Mouse (Mus musculus): ENCODE measurements at regions not wholly inside any gene's neighbourhood (a gene's known extent, or its start where the extent isn't known, plus 50 kb on each side); places are given as distances from the start of the nearest gene placed in this dataset.

DNA sequence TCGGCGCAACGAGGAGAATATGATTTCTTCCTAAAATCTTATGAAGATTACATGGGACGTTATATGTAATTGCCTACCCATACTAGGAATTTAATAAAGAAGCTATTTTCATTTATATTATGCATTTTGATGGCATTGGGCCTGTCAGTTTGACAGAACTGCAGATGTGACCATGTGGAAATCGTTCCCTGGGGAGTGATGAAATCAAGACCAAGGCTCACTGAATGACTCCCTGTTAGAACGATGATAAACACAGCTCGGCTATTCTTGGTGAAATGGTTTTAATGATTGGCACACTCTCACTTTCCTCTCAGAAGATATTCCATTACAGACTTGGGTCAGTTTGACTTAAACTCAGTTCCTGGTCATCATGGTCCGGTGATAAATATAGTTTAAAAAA is 246.4 kb downstream of the Btg1 start:
- DNase-seq (ENCODE audit: low spot score) (peak; percentile 39), ATAC-seq (no peak)
- no peaks in the 10 kb centered on the region for H3K36me3 ChIP-seq (ENCODE audit: insufficient read depth, low read length)
- H3K4me3 ChIP-seq (ENCODE audit: low read depth, low read length) = no peak overlapping the region
- no peak overlapping the region for H3K9ac ChIP-seq (replicated peaks; ENCODE audit: low read depth)
- no peak overlapping the region for H3K27ac ChIP-seq (ENCODE audit: low read length)
- no peaks in the 10 kb centered on the region for H3K9me3 ChIP-seq (ENCODE audit: low read length)
- no peaks in the 10 kb centered on the region for H3K4me1 ChIP-seq (ENCODE audit: insufficient read depth, low read depth, low read length)
- WGBS = 74% methylated on average over 8 of the region's 8 CpGs
- no peak for TF ChIP-seq CTCF (IDR thresholded peaks at IDR 0.05)
- no peak for TF ChIP-seq EP300 (IDR thresholded peaks at IDR 0.05)
- no peak overlapping the region for H3K4me2 ChIP-seq (replicated peaks; ENCODE audit: low read depth, low read length)
- H3K27me3 ChIP-seq (replicated peaks; ENCODE audit: insufficient read depth, low read length) = no peaks in the 10 kb centered on the region

DNA sequence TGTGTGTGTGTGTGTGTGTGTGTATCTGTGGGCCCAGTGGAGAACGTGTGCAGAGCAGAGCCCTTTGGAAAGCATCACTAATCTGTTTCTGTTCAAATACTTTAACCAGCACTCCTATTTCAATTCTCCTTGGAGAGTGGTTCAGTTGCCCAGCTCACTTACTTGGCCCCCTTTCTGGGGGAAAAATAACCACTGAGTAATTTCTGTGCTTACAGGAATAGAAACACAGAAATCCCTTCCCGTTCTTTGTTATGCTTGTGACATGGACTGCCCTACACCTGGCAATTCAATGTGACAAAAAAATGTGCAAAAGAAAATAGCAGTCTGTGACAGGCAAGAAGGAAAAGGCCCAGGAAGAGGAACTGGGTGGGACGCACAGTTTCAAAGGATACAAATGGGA is 249.7 kb downstream of the Btg1 start:
- TF ChIP-seq EP300 (IDR thresholded peaks at IDR 0.05) (no peak), CTCF (IDR thresholded peaks at IDR 0.05) (no peak)
- ATAC-seq = no peak
- no peaks in the 10 kb centered on the region for H3K36me3 ChIP-seq (ENCODE audit: insufficient read depth, low read length)
- H3K9ac ChIP-seq (replicated peaks; ENCODE audit: low read depth) = no peak overlapping the region
- no peaks in the 10 kb centered on the region for H3K4me1 ChIP-seq (ENCODE audit: insufficient read depth, low read depth, low read length)
- H3K9me3 ChIP-seq (ENCODE audit: low read length) = no peaks in the 10 kb centered on the region
- H3K27ac ChIP-seq (ENCODE audit: low read length) = no peak overlapping the region
- no peak overlapping the region for H3K4me2 ChIP-seq (replicated peaks; ENCODE audit: low read depth, low read length)
- no peak for DNase-seq (ENCODE audit: low spot score)
- no peaks in the 10 kb centered on the region for H3K27me3 ChIP-seq (replicated peaks; ENCODE audit: insufficient read depth, low read length)
- H3K4me3 ChIP-seq (ENCODE audit: low read depth, low read length) = no peak overlapping the region
- WGBS = 68% methylated on average over 3 of the region's 3 CpGs

DNA sequence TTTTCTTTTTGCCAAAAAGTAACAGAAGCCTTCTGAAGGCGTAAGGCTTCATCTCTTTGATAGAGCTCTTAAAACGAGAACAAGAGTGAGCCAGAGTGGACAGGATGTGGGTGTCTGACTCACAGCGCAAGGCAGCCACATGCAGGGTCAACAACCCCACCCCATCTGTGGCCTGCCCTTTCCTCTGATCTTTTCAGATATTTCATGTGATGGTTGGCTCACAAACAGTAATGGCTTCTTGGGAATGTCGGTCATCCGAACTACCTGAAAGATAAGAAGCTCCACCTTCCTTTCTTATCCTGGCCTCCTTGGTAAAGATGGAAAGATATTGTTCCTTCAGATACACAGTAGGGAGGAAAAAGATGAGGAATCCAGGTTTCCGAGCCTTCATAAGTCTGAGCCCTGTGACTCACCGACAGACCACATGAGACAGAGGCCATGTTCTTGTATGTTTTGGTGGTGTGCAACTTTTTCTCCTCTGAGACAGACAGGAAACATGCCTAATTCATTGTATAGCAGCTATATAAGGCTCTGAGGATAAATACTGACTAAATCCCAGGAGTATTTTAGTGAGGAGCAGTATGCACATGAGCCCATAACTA is 254.9 kb downstream of the Btg1 start:
- no peaks in the 10 kb centered on the region; the same call in 1 of the 2 replicates for H3K4me1 ChIP-seq (ENCODE audit: insufficient read depth, low read depth, low read length)
- no peak overlapping the region for H3K9ac ChIP-seq (replicated peaks; ENCODE audit: low read depth)
- no peak overlapping the region for H3K4me3 ChIP-seq (ENCODE audit: low read depth, low read length)
- TF ChIP-seq EP300 (IDR thresholded peaks at IDR 0.05) = no peak
- no peak for TF ChIP-seq CTCF (IDR thresholded peaks at IDR 0.05)
- ATAC-seq (peak; percentile 47; the same call in 1 of the 2 replicates), DNase-seq (ENCODE audit: low spot score) (no peak)
- 52% methylated on average over 7 of the region's 7 CpGs for WGBS
- no peak overlapping the region for H3K27ac ChIP-seq (ENCODE audit: low read length)
- H3K9me3 ChIP-seq (ENCODE audit: low read length) = no peaks in the 10 kb centered on the region
- H3K36me3 ChIP-seq (ENCODE audit: insufficient read depth, low read length) = no peaks in the 10 kb centered on the region
- no peaks in the 10 kb centered on the region for H3K27me3 ChIP-seq (replicated peaks; ENCODE audit: insufficient read depth, low read length)
- H3K4me2 ChIP-seq (replicated peaks; ENCODE audit: low read depth, low read length) = no peak overlapping the region

DNA sequence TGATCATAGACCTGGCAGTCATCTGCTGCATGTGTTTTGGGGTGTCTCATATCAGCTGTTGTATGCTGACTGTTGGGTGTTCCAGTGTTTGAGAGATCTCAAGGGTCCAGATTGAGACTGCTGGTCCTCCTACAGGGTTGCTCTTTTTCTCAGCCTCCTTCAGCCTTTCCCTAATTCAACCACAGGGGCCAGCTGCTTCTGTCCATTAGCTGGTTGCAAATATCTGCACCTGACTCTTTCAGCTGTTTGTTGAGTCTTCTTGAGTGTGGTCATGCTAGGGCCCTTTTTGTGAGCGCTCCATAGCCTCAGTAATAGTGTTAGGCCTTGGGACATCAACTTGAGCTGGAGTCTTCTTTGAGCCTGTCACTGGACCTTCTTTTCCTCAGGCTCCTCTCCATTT is 257.8 kb downstream of the Btg1 start:
- DNase-seq (ENCODE audit: low spot score) (no peak), ATAC-seq (no peak)
- TF ChIP-seq EP300 (IDR thresholded peaks at IDR 0.05) = no peak
- TF ChIP-seq CTCF (IDR thresholded peaks at IDR 0.05) = no peak
- H3K27me3 ChIP-seq (replicated peaks; ENCODE audit: insufficient read depth, low read length) = no peaks in the 10 kb centered on the region
- H3K27ac ChIP-seq (ENCODE audit: low read length) = no peak overlapping the region
- no peak overlapping the region for H3K4me2 ChIP-seq (replicated peaks; ENCODE audit: low read depth, low read length)
- WGBS = 97% methylated on average over 1 of the region's 1 CpGs
- no peak overlapping the region for H3K4me3 ChIP-seq (ENCODE audit: low read depth, low read length)
- H3K36me3 ChIP-seq (ENCODE audit: insufficient read depth, low read length) = no peaks in the 10 kb centered on the region
- no peaks in the 10 kb centered on the region; the same call in 1 of the 2 replicates for H3K4me1 ChIP-seq (ENCODE audit: insufficient read depth, low read depth, low read length)
- no peaks in the 10 kb centered on the region for H3K9me3 ChIP-seq (ENCODE audit: low read length)
- no peak overlapping the region for H3K9ac ChIP-seq (replicated peaks; ENCODE audit: low read depth)

DNA sequence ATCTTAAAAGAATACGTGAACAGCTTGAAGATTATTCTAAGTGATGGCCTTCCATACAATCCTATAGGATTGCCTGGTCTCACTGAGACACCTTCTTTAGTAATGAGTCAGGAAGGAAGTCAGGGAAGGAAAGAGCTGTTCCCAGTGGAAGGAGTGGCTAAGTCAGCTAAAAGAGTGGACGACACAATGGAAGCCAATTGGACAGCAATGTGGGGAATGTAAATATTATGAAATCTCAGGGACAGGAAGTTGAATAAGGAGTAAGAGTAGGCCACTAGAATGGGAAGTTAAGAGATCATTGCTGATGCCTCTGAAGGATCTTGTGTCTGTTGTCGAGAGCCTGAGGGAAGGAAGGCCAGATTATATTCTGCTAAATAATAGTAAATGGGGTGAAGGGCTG is 258.9 kb downstream of the Btg1 start:
- DNase-seq (ENCODE audit: low spot score) (peak; percentile 71), ATAC-seq (peak; percentile 70)
- 27% methylated on average over 3 of the region's 3 CpGs for WGBS
- Histone ChIP-seq H3K4me1 (ENCODE audit: insufficient read depth, low read depth, low read length) (no peaks in the 10 kb centered on the region; the same call in 1 of the 2 replicates), H3K27ac (ENCODE audit: low read length) (no peak overlapping the region), H3K9me3 (ENCODE audit: low read length) (no peaks in the 10 kb centered on the region), H3K9ac (replicated peaks; ENCODE audit: low read depth) (no peak overlapping the region), H3K4me2 (replicated peaks; ENCODE audit: low read depth, low read length) (no peak overlapping the region), H3K27me3 (replicated peaks; ENCODE audit: insufficient read depth, low read length) (no peaks in the 10 kb centered on the region), H3K4me3 (ENCODE audit: low read depth, low read length) (no peak overlapping the region), H3K36me3 (ENCODE audit: insufficient read depth, low read length) (no peaks in the 10 kb centered on the region)
- TF ChIP-seq EP300 (IDR thresholded peaks at IDR 0.05) (peak; percentile 65), CTCF (IDR thresholded peaks at IDR 0.05) (no peak)

DNA sequence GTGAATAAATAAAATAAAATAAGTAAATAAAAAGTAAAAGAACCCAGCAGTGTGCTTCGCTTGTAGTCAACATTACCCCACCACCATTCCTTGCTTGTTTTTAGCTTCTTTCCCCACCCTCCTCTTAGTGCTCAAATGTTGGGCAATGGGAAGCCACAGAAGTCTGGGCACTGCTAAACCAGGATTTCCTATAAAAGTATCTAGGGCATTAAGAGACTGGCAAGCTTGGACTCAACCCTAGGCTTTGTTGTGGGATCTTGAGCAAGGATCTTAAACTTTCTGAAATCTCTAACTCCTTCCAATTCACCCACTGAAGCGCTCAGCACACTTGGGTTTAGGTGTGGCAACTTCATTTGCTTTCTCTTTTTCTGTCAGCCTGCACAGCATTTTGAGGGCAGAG is 262.6 kb downstream of the Btg1 start:
- DNase-seq (ENCODE audit: low spot score) (no peak), ATAC-seq (no peak)
- Histone ChIP-seq H3K9me3 (ENCODE audit: low read length) (no peaks in the 10 kb centered on the region), H3K4me3 (ENCODE audit: low read depth, low read length) (no peak overlapping the region), H3K4me2 (replicated peaks; ENCODE audit: low read depth, low read length) (no peak overlapping the region), H3K27me3 (replicated peaks; ENCODE audit: insufficient read depth, low read length) (no peaks in the 10 kb centered on the region), H3K9ac (replicated peaks; ENCODE audit: low read depth) (no peak overlapping the region), H3K27ac (ENCODE audit: low read length) (no peak overlapping the region), H3K36me3 (ENCODE audit: insufficient read depth, low read length) (no peaks in the 10 kb centered on the region), H3K4me1 (ENCODE audit: insufficient read depth, low read depth, low read length) (no peaks in the 10 kb centered on the region; the same call in 1 of the 2 replicates)
- no peak for TF ChIP-seq CTCF (IDR thresholded peaks at IDR 0.05)
- no peak for TF ChIP-seq EP300 (IDR thresholded peaks at IDR 0.05)
- WGBS = 92% methylated on average over 2 of the region's 2 CpGs

DNA sequence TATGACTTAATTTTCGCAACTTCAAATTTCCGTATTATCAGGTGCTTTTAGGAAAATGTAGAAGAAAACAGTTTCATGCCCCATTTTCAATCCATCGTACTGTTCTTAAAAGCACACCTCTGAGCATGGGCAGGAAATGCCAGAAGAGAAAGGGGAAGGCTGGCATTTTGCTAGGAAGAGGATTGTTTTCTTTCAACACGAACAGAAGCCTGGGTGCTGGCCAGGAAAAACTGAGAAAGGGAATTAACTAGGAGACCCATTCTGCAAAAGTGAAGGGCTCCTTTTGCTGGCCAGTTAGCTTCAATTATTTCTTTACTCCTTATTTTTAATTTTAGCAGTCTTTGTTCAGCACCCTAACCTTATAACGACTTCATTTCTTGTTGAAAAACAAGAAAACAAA is 264.0 kb downstream of the Btg1 start:
- 63% methylated on average over 5 of the region's 5 CpGs for WGBS
- no peak overlapping the region for H3K9ac ChIP-seq (replicated peaks; ENCODE audit: low read depth)
- TF ChIP-seq CTCF (IDR thresholded peaks at IDR 0.05) (no peak), EP300 (IDR thresholded peaks at IDR 0.05) (no peak)
- no peak overlapping the region for H3K27ac ChIP-seq (ENCODE audit: low read length)
- no peak for DNase-seq (ENCODE audit: low spot score)
- no peaks in the 10 kb centered on the region for H3K36me3 ChIP-seq (ENCODE audit: insufficient read depth, low read length)
- H3K9me3 ChIP-seq (ENCODE audit: low read length) = no peaks in the 10 kb centered on the region
- no peak overlapping the region for H3K4me2 ChIP-seq (replicated peaks; ENCODE audit: low read depth, low read length)
- no peaks in the 10 kb centered on the region for H3K27me3 ChIP-seq (replicated peaks; ENCODE audit: insufficient read depth, low read length)
- ATAC-seq = no peak
- no peaks in the 10 kb centered on the region; the same call in 1 of the 2 replicates for H3K4me1 ChIP-seq (ENCODE audit: insufficient read depth, low read depth, low read length)
- H3K4me3 ChIP-seq (ENCODE audit: low read depth, low read length) = no peak overlapping the region
